Mouse (Mus musculus) spleen, adult 2 months (tissue): ENCODE results near the gene Plin2.

Experiments
- CTCF ChIP-seq: fragments of 200-500 bp; IDR thresholded peaks from 2 replicates; pipeline ENCODE4 v1.5.1; 2011; ENCODE audit warnings: mild to moderate bottlenecking, inconsistent platforms; ENCODE audit not compliant: insufficient read depth, insufficient read length, insufficient replicate concordance; ENCODE audit errors: extremely low read depth
- POLR2A ChIP-seq: fragments of 200-500 bp; IDR thresholded peaks from 2 replicates; pipeline ENCODE4 v1.6.1; 2011; ENCODE audit warnings: low read depth, low read length, inconsistent platforms

- TF ChIP-seq CTCF (no peak), POLR2A (no peak)
Measured at GRCm38 (mm10) chr4:86685231-86686008, 15.6 kb upstream of the Plin2 start.
